Mouse (Mus musculus) embryonic facial prominence, embryonic 13.5 days (tissue): ENCODE data around the gene Ldb1. TPM values are rescaled to one million over a fixed set of nuclear protein-coding genes. Genes with fewer than 3 reads are reported as not detected.

Experiments used
- ATAC-seq: fragments of 200-750 bp; cut with Nextera tagmentation; 2 replicates; pipeline ENCODE4 v1.8.0; 2017; ENCODE audit warnings: low read depth; ENCODE audit not compliant: insufficient number of reproducible peaks, insufficient read depth, low FRiP score, low TSS enrichment
- H3K27ac ChIP-seq: fragments of 300-500 bp; sonication (generic); 2 replicates; pipeline ENCODE4 v1.5.1; 2015; ENCODE audit warnings: moderate library complexity, mild to moderate bottlenecking, inconsistent platforms
- H3K27me3 ChIP-seq: fragments of 300-500 bp; sonication (generic); 2 replicates; pipeline ENCODE4 v1.6.1; 2015; ENCODE audit warnings: mild to moderate bottlenecking, inconsistent platforms
- H3K36me3 ChIP-seq: fragments of 300-500 bp; sonication (generic); 2 replicates; pipeline ENCODE4 v1.6.1; 2015; ENCODE audit warnings: mild to moderate bottlenecking, inconsistent platforms
- H3K4me1 ChIP-seq: fragments of 300-500 bp; sonication (generic); 2 replicates; pipeline ENCODE4 v1.6.1; 2015; ENCODE audit warnings: inconsistent platforms
- H3K4me2 ChIP-seq: fragments of 300-500 bp; sonication (generic); 2 replicates; pipeline ENCODE4 v1.6.1; 2015; ENCODE audit warnings: moderate library complexity, mild to moderate bottlenecking, inconsistent platforms
- H3K4me3 ChIP-seq: fragments of 300-500 bp; sonication (generic); 2 replicates; pipeline ENCODE4 v1.5.1; 2015; ENCODE audit warnings: mild to moderate bottlenecking, inconsistent platforms
- H3K9ac ChIP-seq: fragments of 300-500 bp; sonication (generic); 2 replicates; pipeline ENCODE4 v1.6.1; 2015; ENCODE audit warnings: mild to moderate bottlenecking, inconsistent platforms
- H3K9me3 ChIP-seq: fragments of 300-500 bp; sonication (generic); 2 replicates; pipeline ENCODE4 v1.6.1; 2016; ENCODE audit warnings: inconsistent platforms
- WGBS: fragments of 180-500 bp; shearing (Covaris S2); methylation state at CpG from one replicate; pipeline ENCODE4 v1.1.7; 2015; ENCODE audit warnings: mixed read lengths; 5-methylcytosine and 5-hydroxymethylcytosine counted together
- polyA plus RNA-seq: library from polyadenylated mRNA; unstranded; fragments of >200 nt; fragmentation: Nextera tagmentation; extraction: Ambion mirVana; gene quantifications from 2 replicates; pipeline ENCODE4 v1.2.1, GENCODE M21; 2015

Gene Ldb1
- polyA plus RNA-seq, 1 experiment from 2014 or later: 121 TPM

DNA sequence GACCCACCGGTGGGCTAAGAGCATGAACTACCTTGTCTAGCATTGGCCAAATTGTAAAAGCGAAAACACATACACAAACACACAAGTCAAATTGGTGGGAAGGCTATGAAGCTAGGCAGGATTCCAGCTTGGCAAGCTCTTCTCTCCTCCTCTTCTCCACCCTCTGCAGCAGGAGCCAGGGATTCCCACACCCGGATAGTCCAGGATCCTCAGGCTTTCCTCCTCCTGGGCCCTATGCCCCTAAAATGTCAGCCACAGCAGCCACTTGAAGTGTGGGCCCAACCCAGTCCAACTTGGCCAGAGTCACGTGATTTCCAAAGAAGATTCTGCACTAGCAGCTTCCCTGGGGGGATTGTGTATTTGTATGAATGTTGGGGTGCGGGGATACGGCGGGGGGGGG lies 1.6 kb downstream of the Ldb1 start:
- H3K9ac ChIP-seq: peak overlapping the region; percentile 98
- H3K36me3 ChIP-seq: no peaks in the 10 kb centered on the region
- H3K9me3 ChIP-seq: no peaks in the 10 kb centered on the region
- H3K4me2 ChIP-seq: peak overlapping the region; percentile 93
- WGBS: 58% methylated on average over 7 of the region's 7 CpGs
- no peaks in the 10 kb centered on the region for H3K27me3 ChIP-seq
- H3K4me3 ChIP-seq: peak overlapping the region; percentile 97
- H3K27ac ChIP-seq: peak overlapping the region; percentile 99
- peaks cover 64% of the 10 kb centered on the region for H3K4me1 ChIP-seq
- no peak for ATAC-seq

DNA sequence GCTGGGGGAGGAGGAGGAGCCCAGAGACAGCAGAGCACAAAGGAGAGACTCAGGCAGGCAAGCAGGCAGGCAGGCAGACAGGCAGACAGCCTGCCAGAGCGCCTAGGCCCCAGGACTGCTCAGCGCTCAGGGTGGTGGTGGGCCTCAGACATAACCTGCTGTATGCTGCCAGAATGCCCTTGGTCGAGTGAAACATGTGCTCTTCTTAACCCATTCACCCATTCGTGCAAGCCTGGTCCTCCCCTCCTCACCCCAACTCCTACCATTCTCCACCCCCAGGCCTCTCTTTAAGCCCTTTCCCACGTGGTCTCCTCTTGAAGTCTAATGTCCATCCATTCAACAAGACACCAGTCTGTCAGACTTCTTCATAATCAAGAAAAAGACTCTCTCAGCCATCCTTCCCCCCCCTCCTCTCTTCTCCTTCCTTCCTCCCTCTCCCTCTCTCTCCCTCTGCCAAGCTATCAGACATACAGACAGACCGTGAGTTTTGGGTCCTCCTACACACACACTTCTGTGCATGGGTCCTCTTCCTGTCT lies 2.5 kb downstream of the Ldb1 start:
- Histone ChIP-seq H3K9ac (peak overlapping the region; percentile 98), H3K27ac (peak overlapping the region; percentile 99), H3K4me2 (peak overlapping the region; percentile 93), H3K4me1 (peaks cover 69% of the 10 kb centered on the region), H3K4me3 (peak overlapping the region; percentile 97), H3K9me3 (no peaks in the 10 kb centered on the region), H3K27me3 (no peaks in the 10 kb centered on the region), H3K36me3 (no peaks in the 10 kb centered on the region)
- WGBS: 3% methylated on average over 6 of the region's 6 CpGs
- peak; percentile 33; the same call in 1 of the 2 replicates for ATAC-seq

DNA sequence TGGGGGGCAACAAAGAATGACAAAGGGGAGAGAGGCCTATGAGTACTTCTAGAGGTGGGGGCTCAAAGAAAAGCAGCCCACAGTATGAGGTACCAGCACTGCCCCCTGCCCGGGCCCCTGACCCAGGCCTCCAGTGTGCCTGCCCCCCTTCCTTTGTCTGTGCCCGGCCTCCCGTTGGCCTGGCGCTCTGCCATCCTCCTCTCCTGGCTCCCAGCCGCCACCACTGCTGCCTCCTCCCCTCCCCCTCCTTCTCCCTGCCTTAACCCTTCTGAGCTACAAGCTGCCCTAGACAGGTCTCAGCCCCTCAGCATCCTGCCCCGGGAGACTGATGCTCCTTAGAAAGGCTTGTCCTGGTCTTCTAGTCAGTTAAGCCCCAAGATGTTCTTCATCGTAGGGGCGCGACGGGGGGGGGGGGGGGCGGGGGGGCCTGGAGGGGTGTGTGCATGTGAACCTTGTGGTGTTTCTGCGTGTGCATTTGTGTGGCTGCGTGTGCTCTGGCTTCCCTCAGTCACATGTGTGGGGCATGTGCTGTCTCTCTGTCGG lies 3.0 kb downstream of the Ldb1 start:
- Histone ChIP-seq H3K4me1 (peaks cover 72% of the 10 kb centered on the region), H3K9me3 (no peaks in the 10 kb centered on the region), H3K27me3 (no peaks in the 10 kb centered on the region), H3K4me3 (peak overlapping the region; percentile 97), H3K36me3 (no peaks in the 10 kb centered on the region), H3K4me2 (peak overlapping the region; percentile 93), H3K9ac (peak overlapping the region; percentile 98), H3K27ac (peak overlapping the region; percentile 99)
- 1% methylated on average over 13 of the region's 14 CpGs for WGBS
- peak; percentile 39 for ATAC-seq

DNA sequence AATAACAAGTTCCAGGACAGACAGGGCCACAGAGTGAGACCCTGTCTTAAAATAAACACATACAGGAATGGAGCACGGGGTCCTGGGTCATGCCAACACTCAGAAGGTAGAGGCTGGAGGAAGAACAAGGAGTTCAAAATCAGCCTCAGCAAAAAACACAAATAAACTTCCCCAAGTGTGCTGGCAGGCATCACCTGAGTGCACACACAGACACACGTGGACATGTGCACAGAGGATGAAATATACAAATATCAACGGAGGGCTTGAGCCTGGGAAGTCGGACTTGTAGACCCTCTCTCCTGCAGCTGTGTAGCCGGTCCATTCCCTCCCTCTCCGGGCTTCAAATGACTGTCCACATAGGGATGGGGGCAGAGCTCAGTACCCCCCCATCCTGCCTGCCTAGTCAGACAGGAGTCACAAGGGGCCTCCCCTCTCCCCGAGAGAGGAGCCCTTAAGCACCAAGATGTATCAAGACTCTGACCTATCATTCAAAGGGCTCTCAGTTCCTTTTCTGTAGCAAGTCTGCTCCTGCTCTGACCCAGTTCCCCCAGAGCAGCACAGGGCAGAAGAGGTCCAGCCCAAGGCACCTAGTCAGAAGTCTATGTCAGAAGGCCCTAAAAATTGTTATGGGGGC lies 3.6 kb downstream of the Ldb1 start:
- peak overlapping the region; percentile 93 for H3K4me2 ChIP-seq
- H3K27ac ChIP-seq: peak overlapping the region; percentile 99
- WGBS: 13% methylated on average over 7 of the region's 7 CpGs
- H3K27me3 ChIP-seq: no peaks in the 10 kb centered on the region
- H3K4me1 ChIP-seq: peaks cover 72% of the 10 kb centered on the region
- H3K9ac ChIP-seq: peak overlapping the region; percentile 98
- peak; percentile 0; the same call in 1 of the 2 replicates for ATAC-seq
- H3K4me3 ChIP-seq: peak overlapping the region; percentile 97
- no peaks in the 10 kb centered on the region for H3K9me3 ChIP-seq
- peaks cover 3% of the 10 kb centered on the region for H3K36me3 ChIP-seq

DNA sequence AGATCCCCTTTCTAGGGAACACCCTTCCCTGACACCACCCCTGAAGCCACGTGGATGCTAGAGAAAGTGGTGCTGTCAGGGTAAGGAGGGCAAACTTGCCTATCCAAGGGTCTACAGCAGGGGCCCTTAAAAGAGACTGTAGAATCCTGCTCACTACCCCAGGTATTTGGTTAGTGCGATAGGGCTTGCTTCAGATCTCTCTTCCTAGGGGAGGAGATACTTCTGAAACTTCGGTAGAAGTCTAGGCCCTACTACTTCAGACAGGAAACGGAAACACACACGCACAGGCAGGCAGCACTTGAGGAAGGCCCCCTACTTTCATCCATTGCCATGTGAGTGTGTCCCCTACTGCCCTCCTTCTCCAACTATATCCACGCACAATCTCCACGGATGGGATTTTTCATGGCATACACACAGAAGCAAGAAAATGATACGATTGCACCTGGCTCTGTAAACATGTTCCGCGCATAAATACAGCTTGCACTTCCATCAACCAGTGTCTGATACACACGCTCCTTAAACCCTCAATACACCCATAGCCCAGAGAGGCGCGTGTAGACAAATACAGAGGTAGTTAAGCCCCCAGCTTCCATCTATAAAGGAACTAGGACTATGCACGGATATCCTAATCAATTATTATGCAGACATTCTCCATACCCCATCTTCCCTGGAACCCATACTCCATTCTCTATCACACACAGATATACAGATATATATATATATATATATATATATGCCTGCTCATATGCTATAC lies 4.7 kb downstream of the Ldb1 start:
- H3K36me3 ChIP-seq: peaks cover 14% of the 10 kb centered on the region
- ATAC-seq: no peak
- peak overlapping the region; percentile 99 for H3K27ac ChIP-seq
- H3K9me3 ChIP-seq: no peaks in the 10 kb centered on the region
- H3K4me1 ChIP-seq: peaks cover 69% of the 10 kb centered on the region
- peak overlapping the region; percentile 93 for H3K4me2 ChIP-seq
- peak overlapping the region; percentile 97 for H3K4me3 ChIP-seq
- H3K27me3 ChIP-seq: no peaks in the 10 kb centered on the region
- WGBS: 35% methylated on average over 14 of the region's 14 CpGs
- H3K9ac ChIP-seq: peak overlapping the region; percentile 97

DNA sequence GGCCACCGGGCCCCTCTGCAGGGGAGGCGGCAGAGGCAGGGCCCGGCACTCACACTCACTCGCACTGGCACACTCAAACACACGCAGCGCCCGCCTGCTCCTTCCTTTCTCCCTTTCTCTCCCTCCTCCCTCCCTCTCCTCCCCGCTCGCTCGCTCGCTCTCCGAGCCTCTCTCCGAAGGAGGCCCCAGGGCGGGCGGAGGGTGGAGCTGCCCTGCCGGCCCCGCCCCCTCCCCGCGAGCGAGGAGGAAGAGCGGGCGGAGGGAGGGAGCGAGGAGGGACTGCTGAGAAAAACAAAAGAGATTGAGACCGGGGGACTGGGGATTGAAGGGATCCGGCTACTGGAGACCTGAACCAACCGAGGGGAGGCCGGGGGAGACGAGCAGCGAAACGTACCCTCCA lies 5.5 kb downstream of the Ldb1 start:
- no peaks in the 10 kb centered on the region for H3K27me3 ChIP-seq
- WGBS: under 1% methylated on average over 26 of the region's 30 CpGs
- ATAC-seq: peak; percentile 62
- peaks cover 22% of the 10 kb centered on the region for H3K36me3 ChIP-seq
- H3K4me3 ChIP-seq: peak overlapping the region; percentile 97
- no peaks in the 10 kb centered on the region for H3K9me3 ChIP-seq
- peak overlapping the region; percentile 93 for H3K4me2 ChIP-seq
- H3K27ac ChIP-seq: peak overlapping the region; percentile 99
- H3K9ac ChIP-seq: peak overlapping the region; percentile 97
- peaks cover 69% of the 10 kb centered on the region for H3K4me1 ChIP-seq

DNA sequence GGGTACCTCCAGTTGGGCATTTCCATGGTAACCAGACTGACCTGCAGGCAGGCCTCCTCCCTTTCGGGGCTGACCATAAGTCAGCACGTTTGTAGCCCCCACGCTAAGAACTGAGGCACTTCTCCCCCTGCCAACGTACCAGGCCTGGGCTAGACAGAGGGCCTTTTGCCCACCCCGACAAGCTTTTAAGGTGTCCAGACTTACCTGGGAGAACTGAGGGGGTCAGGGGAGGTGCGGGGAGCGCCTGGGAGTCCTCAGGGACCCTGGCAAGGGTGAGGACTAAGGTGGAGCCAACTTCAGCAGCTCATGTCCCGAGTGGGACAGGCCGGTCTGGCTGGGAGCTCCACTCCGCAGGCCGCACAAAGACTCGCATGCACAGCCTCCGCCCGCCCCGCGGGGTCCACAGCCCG lies 6.2 kb downstream of the Ldb1 start:
- peak overlapping the region; percentile 97 for H3K9ac ChIP-seq
- no peak for ATAC-seq
- no peaks in the 10 kb centered on the region for H3K9me3 ChIP-seq
- peak overlapping the region; percentile 99 for H3K27ac ChIP-seq
- H3K27me3 ChIP-seq: no peaks in the 10 kb centered on the region
- H3K36me3 ChIP-seq: peaks cover 29% of the 10 kb centered on the region
- 0% methylated on average over 13 of the region's 17 CpGs for WGBS
- H3K4me2 ChIP-seq: peak overlapping the region; percentile 93
- H3K4me1 ChIP-seq: peaks cover 66% of the 10 kb centered on the region
- H3K4me3 ChIP-seq: peak overlapping the region; percentile 97

DNA sequence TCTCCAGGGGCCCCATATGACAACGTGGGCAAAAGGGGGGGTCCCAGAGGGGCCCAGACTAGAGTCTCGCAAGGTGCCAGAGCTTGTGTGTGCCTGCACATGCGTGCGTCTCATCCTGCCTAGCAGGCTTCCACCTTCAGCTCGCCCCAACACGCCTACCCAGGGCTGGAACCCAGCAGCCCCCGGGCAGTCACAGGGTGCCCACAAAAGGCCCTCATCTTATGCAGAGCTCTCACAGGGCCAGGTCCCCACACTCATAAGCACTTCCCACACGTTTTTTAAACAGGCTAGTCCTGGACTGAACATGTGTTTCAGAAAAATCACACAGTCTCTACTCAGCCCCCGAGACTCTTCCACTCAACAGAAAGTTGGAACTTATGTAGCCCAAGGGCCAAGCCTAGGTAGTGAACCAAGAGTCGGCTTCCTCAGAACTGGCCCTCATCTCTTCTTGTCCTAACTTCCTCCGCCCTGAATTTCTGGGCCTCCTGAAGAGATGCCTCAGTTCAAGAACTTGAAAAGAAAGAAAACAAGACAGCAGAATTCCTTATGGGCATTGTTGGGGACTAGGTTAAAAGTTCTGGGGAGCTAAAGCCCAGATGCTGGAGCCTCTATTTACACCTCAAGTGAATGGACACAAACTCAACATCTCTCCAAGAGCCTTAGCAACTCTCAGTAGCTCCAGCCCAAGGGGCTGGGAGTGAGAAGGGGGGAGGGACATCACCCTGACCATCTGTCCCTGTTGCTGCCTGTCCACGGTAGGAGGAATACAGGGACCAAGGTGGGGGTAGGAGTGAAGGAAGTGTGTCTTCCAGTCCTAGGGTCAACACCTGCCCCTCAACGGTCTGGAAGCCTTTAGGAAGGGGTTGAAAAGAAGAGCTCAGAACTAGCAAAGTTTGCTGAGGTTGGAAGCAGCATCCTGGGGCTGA lies 6.8 kb downstream of the Ldb1 start:
- peak overlapping the region; percentile 93 for H3K4me2 ChIP-seq
- peak overlapping the region; percentile 97 for H3K9ac ChIP-seq
- H3K27me3 ChIP-seq: no peaks in the 10 kb centered on the region
- ATAC-seq: no peak
- H3K9me3 ChIP-seq: no peaks in the 10 kb centered on the region
- peaks cover 59% of the 10 kb centered on the region for H3K4me1 ChIP-seq
- H3K4me3 ChIP-seq: peak overlapping the region; percentile 97
- 5% methylated on average over 13 of the region's 13 CpGs for WGBS
- peaks cover 35% of the 10 kb centered on the region for H3K36me3 ChIP-seq
- peak overlapping the region; percentile 99 for H3K27ac ChIP-seq

DNA sequence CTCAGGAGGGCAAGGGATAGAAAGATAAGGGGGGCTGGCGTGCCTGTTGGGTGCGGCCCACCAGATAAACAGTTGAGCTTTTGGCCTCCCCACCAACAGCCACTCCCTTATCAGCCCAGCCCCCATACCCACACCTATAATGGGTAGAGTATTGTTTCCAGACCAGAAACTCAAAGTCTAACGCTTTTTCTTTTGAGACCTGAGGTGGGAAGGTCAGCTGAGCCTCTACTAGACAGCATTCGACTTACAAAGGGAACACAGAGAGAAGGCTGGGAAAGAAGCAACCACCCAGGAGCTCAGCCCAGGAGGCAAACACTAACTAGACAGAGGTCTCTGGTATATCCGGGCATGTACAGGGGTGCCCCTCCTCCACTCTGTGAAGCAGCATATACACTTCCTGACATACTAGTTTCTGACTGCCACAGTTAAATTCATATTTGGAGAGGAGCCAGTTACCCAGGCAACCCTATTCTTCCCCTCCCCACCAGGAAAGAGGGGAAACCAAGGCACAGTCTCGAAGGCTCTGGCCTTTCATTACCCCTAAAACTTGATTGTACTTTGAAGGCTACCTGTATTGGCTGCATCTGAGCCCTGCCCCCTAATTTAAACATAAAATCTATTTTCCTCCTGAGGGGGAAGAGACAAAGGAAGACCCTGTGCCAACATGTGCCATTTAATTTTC lies 7.6 kb downstream of the Ldb1 start:
- 16% methylated on average over 6 of the region's 6 CpGs for WGBS
- H3K4me1 ChIP-seq: peaks cover 51% of the 10 kb centered on the region
- H3K27ac ChIP-seq: peak overlapping the region; percentile 99
- peaks cover 43% of the 10 kb centered on the region for H3K36me3 ChIP-seq
- no peak for ATAC-seq
- H3K4me2 ChIP-seq: peak overlapping the region; percentile 93
- H3K9ac ChIP-seq: peak overlapping the region; percentile 97
- H3K9me3 ChIP-seq: no peaks in the 10 kb centered on the region
- no peaks in the 10 kb centered on the region for H3K27me3 ChIP-seq
- H3K4me3 ChIP-seq: peak overlapping the region; percentile 97

DNA sequence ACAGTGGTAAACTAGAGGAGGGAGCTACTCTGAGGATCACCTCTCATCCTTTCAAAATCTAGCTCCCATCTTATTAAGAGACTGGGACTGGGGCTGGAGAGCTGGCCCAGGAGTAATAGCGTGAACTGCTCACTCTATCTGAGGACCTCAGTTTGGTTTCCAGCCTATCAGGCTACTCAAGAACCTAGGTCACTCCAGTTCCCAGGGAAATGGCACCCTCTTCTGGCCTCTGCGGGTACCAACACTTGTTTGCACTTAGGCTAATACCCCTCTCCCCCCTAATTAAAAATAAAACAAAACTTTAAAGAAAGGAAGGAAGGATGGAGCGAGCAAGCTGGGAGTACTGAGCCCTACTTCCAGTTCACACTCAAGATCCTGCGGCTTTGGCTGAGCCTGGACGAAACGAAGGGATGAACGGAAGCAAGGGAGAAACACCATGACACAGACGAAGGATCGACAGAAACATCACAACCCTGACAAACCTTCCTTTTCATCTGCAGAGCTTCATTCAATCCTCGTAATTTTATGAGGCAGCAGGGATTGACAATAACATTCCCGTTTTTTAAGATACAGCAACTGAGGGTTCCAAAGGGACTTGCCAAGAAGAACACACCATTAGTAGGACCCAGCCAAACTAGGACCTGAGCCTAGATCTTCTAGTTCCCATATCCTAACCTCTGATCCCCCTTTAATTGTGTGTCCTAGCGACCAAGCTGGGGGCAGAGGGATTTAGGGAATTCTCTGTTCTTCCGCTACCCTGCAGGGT lies 8.4 kb downstream of the Ldb1 start:
- H3K27me3 ChIP-seq: no peaks in the 10 kb centered on the region
- no peaks in the 10 kb centered on the region for H3K9me3 ChIP-seq
- peak overlapping the region; percentile 97 for H3K4me3 ChIP-seq
- H3K4me1 ChIP-seq: peaks cover 44% of the 10 kb centered on the region
- peak overlapping the region; percentile 99 for H3K27ac ChIP-seq
- H3K4me2 ChIP-seq: peak overlapping the region; percentile 93
- WGBS: 74% methylated on average over 13 of the region's 13 CpGs
- peaks cover 51% of the 10 kb centered on the region for H3K36me3 ChIP-seq
- no peak for ATAC-seq
- H3K9ac ChIP-seq: peak overlapping the region; percentile 97
